ENCODE assay signal across 8 mouse cellular contexts in genomic region chr7:24253779-24254615, GRCm38 (mm10). TPM values are rescaled to one million over a fixed set of nuclear protein-coding genes. Genes with fewer than 3 reads are reported as not detected.
DNase-seq lines count a peak whose midpoint lies in the region; ATAC-seq and TF ChIP-seq lines count a peak whose summit lies in the region.

No protein-coding gene starts in this region.

- 62% methylated on average over 9 of the region's 9 CpGs for WGBS in heart, embryonic 10.5 days
- WGBS in heart, embryonic 16.5 days, result 59% methylated on average over 9 of the region's 9 CpGs
- 56% methylated on average over 9 of the region's 9 CpGs for WGBS in liver, postnatal 0 days (ENCODE audit: insufficient replicate concordance)

- 0 out of 2 replicates have a peak, but pooled peaks cover 6% of the 10 kb centered on the region for H3K4me1 ChIP-seq in heart, embryonic 10.5 days
- H3K4me1 ChIP-seq in ES-E14 (ENCODE audit: control insufficient read depth in 2 of 2, insufficient read depth in 2 of 2, low read length in 2 of 2, poor library complexity in 1 of 2), result no peaks in the 10 kb centered on the region
- 0 out of 2 replicates have a peak, but pooled peaks cover 2% of the 10 kb centered on the region for H3K4me1 ChIP-seq in heart, embryonic 16.5 days (ENCODE audit: control insufficient read depth, insufficient read depth, low read length)
- peaks cover 8% of the 10 kb centered on the region; the same call in 1 of the 2 replicates for H3K4me1 ChIP-seq in liver, postnatal 0 days (ENCODE audit: insufficient read depth)

- H3K4me3 ChIP-seq in heart, embryonic 10.5 days, result peak overlapping the region; percentile 59
- H3K4me3 ChIP-seq in ES-E14 (ENCODE audit: insufficient read depth in 1 of 2, low read depth in 1 of 2, low read length in 2 of 2, poor library complexity in 1 of 2, severe bottlenecking in 1 of 2), result peak overlapping the region in 1 of 2 experiments; percentile 75; a peak in 2 of 4 replicates
- peak overlapping the region; percentile 69 for H3K4me3 ChIP-seq in heart, embryonic 16.5 days (ENCODE audit: low read length)
- peak overlapping the region; percentile 52 for H3K4me3 ChIP-seq in liver, postnatal 0 days (ENCODE audit: low read depth, low read length)

- no peak overlapping the region for H3K9ac ChIP-seq in ES-E14 (ENCODE audit: insufficient read depth, low read depth, low read length, poor library complexity, severe bottlenecking)
- peak overlapping the region; percentile 83 for H3K9ac ChIP-seq in heart, embryonic 16.5 days (ENCODE audit: low read length)
- no peak overlapping the region for H3K9ac ChIP-seq in liver, postnatal 0 days (replicated peaks)

- intact Hi-C loops in heart, postnatal 36 days (cut with DNase I), result loop anchor here (1.0 to 5.0 kb wide), 4 partner anchors 16 to 122 kb away; partner anchors contain the start of genes Zfp235, Zfp93 and Zfp94

- peak; percentile 50 for ATAC-seq in heart, embryonic 16.5 days (replicated peaks; ENCODE audit: extremely low read depth, insufficient read depth, low FRiP score)
- peak; percentile 38; the same call in 1 of the 2 replicates for ATAC-seq in liver, postnatal 0 days
- no peak for ATAC-seq in inflammation-experienced regulatory T-cells, adult 6 months

- in situ Hi-C loops in ES-E14 (cut with MboI; ENCODE audit: low sequenced_read_pairs in 2 of 2, unreplicated experiment in 2 of 2), result no loop called here

- H3K9me3 ChIP-seq in heart, embryonic 10.5 days, result no peaks in the 10 kb centered on the region
- no peaks in the 10 kb centered on the region for H3K9me3 ChIP-seq in ES-E14 (ENCODE audit: control insufficient read depth, insufficient read depth, low read depth, low read length)
- no peaks in the 10 kb centered on the region for H3K9me3 ChIP-seq in heart, embryonic 16.5 days (replicated peaks; ENCODE audit: control insufficient read depth, low read length)
- no peaks in the 10 kb centered on the region for H3K9me3 ChIP-seq in liver, postnatal 0 days (ENCODE audit: low read length)

- no peak for TF ChIP-seq CTCF in liver, postnatal 0 days (IDR thresholded peaks at IDR 0.05; ENCODE audit: low read depth)

- no peak for TF ChIP-seq EP300 in liver, postnatal 0 days (IDR thresholded peaks at IDR 0.05; ENCODE audit: low read depth)

- H3K36me3 ChIP-seq in heart, embryonic 10.5 days, result no peaks in the 10 kb centered on the region
- H3K36me3 ChIP-seq in ES-E14 (ENCODE audit: control insufficient read depth, insufficient read depth, low read length, poor library complexity, severe bottlenecking), result no peaks in the 10 kb centered on the region
- no peaks in the 10 kb centered on the region for H3K36me3 ChIP-seq in heart, embryonic 16.5 days (ENCODE audit: control insufficient read depth, insufficient read depth)
- no peaks in the 10 kb centered on the region for H3K36me3 ChIP-seq in liver, postnatal 0 days (replicated peaks; ENCODE audit: insufficient read depth, low read length)

- no peak for DNase-seq in heart, embryonic 10.5 days (ENCODE audit: low spot score)
- DNase-seq in heart, postnatal 36 days, result no peak
- DNase-seq in ES-E14 (ENCODE audit: low read depth, low spot score), result peak; percentile 35
- no peak for DNase-seq in liver, postnatal 0 days
- no peak for DNase-seq in layer of hippocampus, postnatal 25 days (ENCODE audit: extremely low spot score in 1 of 2, low spot score in 1 of 2)
- no peak for DNase-seq in right cerebral cortex, postnatal 14 days

- H3K27ac ChIP-seq in heart, embryonic 10.5 days, result peak overlapping the region; percentile 72
- no peak overlapping the region for H3K27ac ChIP-seq in ES-E14 (ENCODE audit: insufficient read depth, low read depth, low read length, poor library complexity, severe bottlenecking)
- H3K27ac ChIP-seq in heart, embryonic 16.5 days (ENCODE audit: low read length), result no peak overlapping the region
- no peak overlapping the region for H3K27ac ChIP-seq in liver, postnatal 0 days (ENCODE audit: low read depth)

- H3K27me3 ChIP-seq in heart, embryonic 10.5 days (ENCODE audit: insufficient read depth, poor library complexity, severe bottlenecking), result no peaks in the 10 kb centered on the region
- no peaks in the 10 kb centered on the region for H3K27me3 ChIP-seq in heart, embryonic 16.5 days (ENCODE audit: control insufficient read depth, insufficient read depth, low read length)
- no peaks in the 10 kb centered on the region for H3K27me3 ChIP-seq in liver, postnatal 0 days (ENCODE audit: insufficient read depth, low read length)

- H3K4me2 ChIP-seq in heart, embryonic 16.5 days (ENCODE audit: low read depth, low read length), result peak overlapping the region; percentile 82
- peak overlapping the region; percentile 74 for H3K4me2 ChIP-seq in liver, postnatal 0 days (ENCODE audit: low read depth, low read length)

TF ChIP-seq in ES-E14, 5 proteins besides CTCF, POLR2A, EP300 and RAD21:
- TF ChIP-seq MAFK (IDR thresholded peaks at IDR 0.05; ENCODE audit: insufficient read depth, low read depth, low read length) (no peak), ZC3H11A (IDR thresholded peaks at IDR 0.05; ENCODE audit: borderline replicate concordance, low read depth, low read length) (no peak), ZNF384 (IDR thresholded peaks at IDR 0.05; ENCODE audit: low read depth, low read length) (no peak), HCFC1 (IDR thresholded peaks at IDR 0.05; ENCODE audit: borderline replicate concordance, insufficient read depth, low read length) (no peak)

RNA-seq across cellular contexts. Expression of gene Zfp108, which starts 0.6 kb away (rescaled TPM):
- polyA plus RNA-seq in heart, embryonic 10.5 days (2016; fragmentation: Nextera tagmentation; extraction: Ambion mirVana), result 1.8 and 2.5 TPM in 2 replicates
- 1 to 10 TPM; 1.8 to 2.2 TPM for total RNA-seq in heart, postnatal 36 days (2021)
- 1.5 and 2.1 TPM in 2 replicates for total RNA-seq in ES-E14 (2012; rRNA removed)
- 2.1 and 2.7 TPM in 2 replicates for polyA plus RNA-seq in heart, embryonic 16.5 days (2015; fragmentation: Nextera tagmentation; extraction: Ambion mirVana)
- polyA plus RNA-seq in liver, postnatal 0 days (2015; fragmentation: Nextera tagmentation; extraction: Ambion mirVana), result 0.31 and 0.79 TPM in 2 replicates
- total RNA-seq in layer of hippocampus, postnatal 25 days (2021), result 1 to 10 TPM; 7.7 to 8.1 TPM
- polyA plus RNA-seq in inflammation-experienced regulatory T-cells, adult 6 months (2017; shearing (Covaris generic)), result under 1 TPM in 1 of 3 experiments, not detected in 2; 0.29 TPM

RNA-seq across cellular contexts. Expression of gene Zfp93, which starts 16.2 kb away (rescaled TPM):
- 5.8 and 6.4 TPM in 2 replicates for polyA plus RNA-seq in heart, embryonic 10.5 days (2016; fragmentation: Nextera tagmentation; extraction: Ambion mirVana)
- 1 to 10 TPM; 3.8 to 4.1 TPM for total RNA-seq in heart, postnatal 36 days (2021)
- total RNA-seq in ES-E14 (2012; rRNA removed), result 4.2 and 4.7 TPM in 2 replicates
- polyA plus RNA-seq in heart, embryonic 16.5 days (2015; fragmentation: Nextera tagmentation; extraction: Ambion mirVana), result 5.8 and 6.7 TPM in 2 replicates
- polyA plus RNA-seq in liver, postnatal 0 days (2015; fragmentation: Nextera tagmentation; extraction: Ambion mirVana), result 1.1 and 1.2 TPM in 2 replicates
- total RNA-seq in layer of hippocampus, postnatal 25 days (2021), result 10 to 100 TPM; 12.5 to 13.2 TPM
- polyA plus RNA-seq in inflammation-experienced regulatory T-cells, adult 6 months (2017; shearing (Covaris generic)), result 1 to 10 TPM; 2.1 to 2.3 (median 2.2) TPM

RNA-seq across cellular contexts. Expression of gene Zfp109, which starts 16.6 kb away (rescaled TPM):
- polyA plus RNA-seq in heart, embryonic 10.5 days (2016; fragmentation: Nextera tagmentation; extraction: Ambion mirVana), result 4.4 and 4.6 TPM in 2 replicates
- 1 to 10 TPM; 1.7 to 1.8 TPM for total RNA-seq in heart, postnatal 36 days (2021)
- total RNA-seq in ES-E14 (2012; rRNA removed), result 4.5 and 6.7 TPM in 2 replicates
- 3.6 TPM in 2 replicates for polyA plus RNA-seq in heart, embryonic 16.5 days (2015; fragmentation: Nextera tagmentation; extraction: Ambion mirVana)
- 0.40 and 0.65 TPM in 2 replicates for polyA plus RNA-seq in liver, postnatal 0 days (2015; fragmentation: Nextera tagmentation; extraction: Ambion mirVana)
- total RNA-seq in layer of hippocampus, postnatal 25 days (2021), result 1 to 10 TPM; 8.5 to 9.0 TPM
- polyA plus RNA-seq in inflammation-experienced regulatory T-cells, adult 6 months (2017; shearing (Covaris generic)), result 1 to 10 TPM; 1.4 to 2.3 (median 1.8) TPM

RNA-seq across cellular contexts. Expression of gene Zfp111, which starts 42.8 kb away (rescaled TPM):
- 7.3 and 8.4 TPM in 2 replicates for polyA plus RNA-seq in heart, embryonic 10.5 days (2016; fragmentation: Nextera tagmentation; extraction: Ambion mirVana)
- total RNA-seq in heart, postnatal 36 days (2021), result 1 to 10 TPM; 3.8 to 4.3 TPM
- total RNA-seq in ES-E14 (2012; rRNA removed), result 7.8 and 8.5 TPM in 2 replicates
- 5.6 and 7.1 TPM in 2 replicates for polyA plus RNA-seq in heart, embryonic 16.5 days (2015; fragmentation: Nextera tagmentation; extraction: Ambion mirVana)
- 0.93 and 1.0 TPM in 2 replicates for polyA plus RNA-seq in liver, postnatal 0 days (2015; fragmentation: Nextera tagmentation; extraction: Ambion mirVana)
- total RNA-seq in layer of hippocampus, postnatal 25 days (2021), result 10 to 100 TPM in 1 of 2 experiments, 1 to 10 TPM in 1; 8.8 to 11.3 TPM
- 1 to 10 TPM; 1.2 to 1.3 (median 1.3) TPM for polyA plus RNA-seq in inflammation-experienced regulatory T-cells, adult 6 months (2017; shearing (Covaris generic))

RNA-seq across cellular contexts. Expression of gene Zfp61, which starts 47.0 kb away (rescaled TPM):
- polyA plus RNA-seq in heart, embryonic 10.5 days (2016; fragmentation: Nextera tagmentation; extraction: Ambion mirVana), result 20.7 and 27.2 TPM in 2 replicates
- total RNA-seq in heart, postnatal 36 days (2021), result 1 to 10 TPM; 2.1 to 3.8 TPM
- total RNA-seq in ES-E14 (2012; rRNA removed), result 22.4 and 30.4 TPM in 2 replicates
- 16.6 and 16.8 TPM in 2 replicates for polyA plus RNA-seq in heart, embryonic 16.5 days (2015; fragmentation: Nextera tagmentation; extraction: Ambion mirVana)
- 1.6 and 1.8 TPM in 2 replicates for polyA plus RNA-seq in liver, postnatal 0 days (2015; fragmentation: Nextera tagmentation; extraction: Ambion mirVana)
- 10 to 100 TPM; 24.1 to 27.5 TPM for total RNA-seq in layer of hippocampus, postnatal 25 days (2021)
- 10 to 100 TPM; 10.4 to 20.6 (median 19.0) TPM for polyA plus RNA-seq in inflammation-experienced regulatory T-cells, adult 6 months (2017; shearing (Covaris generic))
